Mouse (Mus musculus) liver, embryonic 15.5 days (tissue): Measurements from ENCODE around the gene Vps13a. TPM values are rescaled to one million over a fixed set of nuclear protein-coding genes. Genes with fewer than 3 reads are reported as not detected.

ENCODE experiments used
- ATAC-seq: fragments of 200-750 bp; cut with Nextera tagmentation; 2 replicates; pipeline ENCODE4 v1.8.0; 2017; ENCODE audit warnings: moderate number of reproducible peaks, mild to moderate bottlenecking, moderate library complexity; ENCODE audit not compliant: insufficient read depth
- H3K27ac ChIP-seq: fragments of 300-500 bp; sonication (generic); replicated peaks from 2 replicates; pipeline ENCODE4 v1.5.1; 2015; ENCODE audit warnings: mild to moderate bottlenecking, inconsistent platforms
- H3K27me3 ChIP-seq: fragments of 300-500 bp; sonication (generic); 2 replicates; pipeline ENCODE4 v1.6.1; 2015; ENCODE audit warnings: mild to moderate bottlenecking, inconsistent platforms
- H3K36me3 ChIP-seq: fragments of 300-500 bp; sonication (generic); replicated peaks from 2 replicates; pipeline ENCODE4 v1.6.1; 2015; ENCODE audit warnings: moderate library complexity, mild to moderate bottlenecking, inconsistent platforms
- H3K4me1 ChIP-seq: fragments of 300-500 bp; sonication (generic); replicated peaks from 2 replicates; pipeline ENCODE4 v1.6.1; 2015; ENCODE audit warnings: inconsistent platforms
- H3K4me2 ChIP-seq: fragments of 300-500 bp; sonication (generic); 2 replicates; pipeline ENCODE4 v1.6.1; 2015; ENCODE audit warnings: moderate library complexity, mild to moderate bottlenecking, inconsistent platforms
- H3K4me3 ChIP-seq: fragments of 300-500 bp; sonication (generic); replicated peaks from 2 replicates; pipeline ENCODE4 v1.5.1; 2015; ENCODE audit warnings: mild to moderate bottlenecking, inconsistent platforms
- H3K9ac ChIP-seq: fragments of 300-500 bp; sonication (generic); 2 replicates; pipeline ENCODE4 v1.6.1; 2015; ENCODE audit warnings: moderate library complexity, mild to moderate bottlenecking, inconsistent platforms
- H3K9me3 ChIP-seq: fragments of 300-500 bp; sonication (generic); replicated peaks from 2 replicates; pipeline ENCODE4 v1.6.1; 2016; ENCODE audit warnings: inconsistent platforms
- WGBS: fragments of 180-500 bp; shearing (Covaris S2); methylation state at CpG from one replicate; pipeline ENCODE4 v1.1.7; 2015; ENCODE audit warnings: mixed read lengths; ENCODE audit not compliant: insufficient replicate concordance; 5-methylcytosine and 5-hydroxymethylcytosine counted together
- polyA plus RNA-seq: library from polyadenylated mRNA; unstranded; fragments of >200 nt; fragmentation: Nextera tagmentation; extraction: Ambion mirVana; gene quantifications from 2 replicates; pipeline ENCODE4 v1.2.1, GENCODE M21; 2015

The Vps13a gene
- polyA plus RNA-seq, 1 experiment from 2014 or later = 6.3 TPM

- Histone ChIP-seq H3K4me2 (no peak overlapping the region), H3K4me3 (no peak overlapping the region), H3K36me3 (no peaks in the 10 kb centered on the region), H3K9me3 (no peaks in the 10 kb centered on the region), H3K27ac (no peak overlapping the region), H3K4me1 (0 out of 2 replicates have a peak, but pooled peaks cover 3% of the 10 kb centered on the region), H3K27me3 (no peaks in the 10 kb centered on the region), H3K9ac (no peak overlapping the region)
- no peak for ATAC-seq
- WGBS = 63% methylated on average over 7 of the region's 7 CpGs
Measured at GRCm38 (mm10) chr19:16579656-16580260, 201.0 kb downstream of the Vps13a start.

- ATAC-seq = no peak
- Histone ChIP-seq H3K9me3 (no peaks in the 10 kb centered on the region), H3K27ac (no peak overlapping the region), H3K4me1 (0 out of 2 replicates have a peak, but pooled peaks cover 3% of the 10 kb centered on the region), H3K4me2 (no peak overlapping the region), H3K4me3 (no peak overlapping the region), H3K9ac (no peak overlapping the region), H3K27me3 (no peaks in the 10 kb centered on the region), H3K36me3 (no peaks in the 10 kb centered on the region)
- 73% methylated on average over 6 of the region's 6 CpGs for WGBS
Measured at GRCm38 (mm10) chr19:16576790-16577189, 203.9 kb downstream of the Vps13a start.

Other genes starting within 250 kb of the Vps13a start
- not detected in 2 replicates for gene Foxb2, start 92.9 kb upstream of the Vps13a start, polyA plus RNA-seq
- 0.36 and 0.50 TPM in 2 replicates for gene Prune2, start 175.2 kb upstream of the Vps13a start, polyA plus RNA-seq